Mouse (Mus musculus) heart, postnatal 4 days (tissue): ENCODE data around the gene Slf2. TPM values are rescaled to one million over a fixed set of nuclear protein-coding genes. Genes with fewer than 3 reads are reported as not detected.

Source experiments
- DNase-seq: peaks from one replicate; pipeline ENCODE4 v3.0.0; 2021
- total RNA-seq, 2 experiments: library from RNA; stranded (reverse); gene quantifications; 2 replicates each; pipeline ENCODE4 v1.2.3; 2021

Gene Slf2
- total RNA-seq, 2 experiments from 2014 or later = 37.2 to 40.9 TPM

- no peak for DNase-seq
Measured at GRCm38 (mm10) chr19:44984420-44984819, 53.5 kb downstream of the Slf2 start.

GRCm38 (mm10) chr19:44985159-44985988 lies 54.4 kb downstream of the Slf2 start:
- DNase-seq = no peak

DNA sequence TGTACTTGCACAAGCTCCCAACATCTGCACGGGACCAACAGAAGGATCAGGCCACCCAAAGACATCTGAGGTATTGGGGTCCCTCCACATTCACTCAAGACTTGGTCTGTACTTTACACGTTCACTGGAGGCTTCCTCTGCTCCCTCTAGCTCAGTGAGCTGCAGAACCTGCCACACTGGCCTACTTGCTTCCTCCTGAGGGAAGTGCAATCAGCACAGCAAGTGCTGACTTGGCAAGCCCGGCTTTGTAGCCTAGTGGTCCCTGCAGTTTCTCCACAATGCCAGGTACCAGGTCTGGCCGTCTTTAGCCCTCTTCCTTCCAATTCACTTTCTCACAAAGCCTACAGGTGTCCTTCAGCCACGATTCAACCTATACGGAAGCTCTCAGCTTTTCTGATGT lies 56.1 kb downstream of the Slf2 start:
- DNase-seq = no peak

DNA sequence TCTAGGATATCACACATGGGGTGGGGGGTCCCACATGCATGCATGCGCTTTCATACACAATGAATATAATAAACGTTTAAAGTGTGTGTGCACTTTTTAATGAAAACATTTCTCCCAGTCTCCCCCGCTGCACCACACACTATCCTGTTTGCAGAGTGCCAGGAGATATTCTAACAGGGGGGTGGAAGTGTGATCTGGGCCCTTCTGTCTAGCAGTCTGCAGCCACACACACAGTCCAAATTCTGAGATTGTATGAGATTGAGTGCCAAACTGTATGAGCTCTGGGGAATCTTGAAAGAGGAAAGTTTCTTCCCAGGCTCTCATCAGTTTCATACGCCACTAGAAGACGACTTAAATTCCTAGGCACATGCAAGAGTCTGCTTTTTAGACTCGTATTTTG lies 56.9 kb downstream of the Slf2 start:
- no peak for DNase-seq

DNA sequence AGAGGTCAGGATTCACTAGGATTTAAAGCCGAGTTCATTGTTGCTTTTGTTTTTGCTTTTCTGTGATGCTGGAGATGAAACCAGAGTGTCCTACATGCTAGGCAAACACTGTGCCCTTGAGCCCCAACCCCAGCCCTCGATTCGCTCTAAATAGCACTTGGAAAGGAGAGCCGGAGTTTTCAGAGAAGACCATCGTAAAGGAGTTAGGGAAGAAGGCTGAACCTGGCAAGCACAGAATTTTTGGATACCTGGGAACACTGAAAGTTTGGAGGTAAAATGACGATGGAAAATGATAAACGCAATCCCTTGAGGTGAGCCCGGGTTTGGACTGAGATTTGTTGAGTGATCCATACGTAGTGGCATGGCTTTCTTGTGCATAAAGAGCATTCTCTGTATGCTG lies 57.4 kb downstream of the Slf2 start:
- no peak for DNase-seq

DNA sequence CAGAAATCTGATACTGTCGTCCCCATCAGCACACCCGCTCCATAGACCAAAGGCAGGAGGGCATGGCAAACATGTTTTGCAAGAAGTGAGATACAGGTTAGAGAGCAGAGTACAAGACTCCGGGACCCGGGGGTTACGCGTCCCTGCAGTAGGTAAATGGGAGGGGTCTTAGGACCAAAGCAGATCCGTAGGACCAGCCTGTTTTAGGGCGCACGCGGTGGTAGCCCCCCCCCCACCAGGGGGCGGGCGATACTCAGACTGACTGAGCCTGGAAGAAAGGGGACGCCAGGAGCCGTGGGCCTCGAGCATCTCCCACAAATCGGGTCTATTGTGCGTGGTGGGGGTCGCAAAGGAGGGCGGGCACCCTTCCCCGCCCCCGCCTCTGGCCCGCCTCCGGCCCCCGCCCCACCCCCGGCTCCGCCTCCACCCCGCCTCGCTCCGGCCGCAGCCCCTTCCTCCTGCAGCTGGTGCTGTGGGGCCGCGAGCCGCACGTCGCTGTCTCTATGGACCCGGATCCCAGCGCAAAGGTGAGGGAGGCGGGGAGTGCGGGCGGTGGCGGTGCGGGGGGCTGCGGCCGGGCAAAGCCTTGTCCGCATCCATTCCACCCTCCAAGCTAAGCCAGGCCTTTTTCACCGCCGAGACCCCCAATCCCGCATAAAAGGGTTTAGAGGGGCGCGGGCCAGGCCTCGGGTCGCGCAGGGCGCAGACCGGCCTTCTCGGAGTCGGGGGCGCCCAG lies 58.0 kb downstream of the Slf2 start, which contains the start of gene Sema4g:
TSS of gene Sema4g (plus strand) at position 271 of the 736 bp plus-strand sequence.
- DNase-seq = peak; percentile 43

DNA sequence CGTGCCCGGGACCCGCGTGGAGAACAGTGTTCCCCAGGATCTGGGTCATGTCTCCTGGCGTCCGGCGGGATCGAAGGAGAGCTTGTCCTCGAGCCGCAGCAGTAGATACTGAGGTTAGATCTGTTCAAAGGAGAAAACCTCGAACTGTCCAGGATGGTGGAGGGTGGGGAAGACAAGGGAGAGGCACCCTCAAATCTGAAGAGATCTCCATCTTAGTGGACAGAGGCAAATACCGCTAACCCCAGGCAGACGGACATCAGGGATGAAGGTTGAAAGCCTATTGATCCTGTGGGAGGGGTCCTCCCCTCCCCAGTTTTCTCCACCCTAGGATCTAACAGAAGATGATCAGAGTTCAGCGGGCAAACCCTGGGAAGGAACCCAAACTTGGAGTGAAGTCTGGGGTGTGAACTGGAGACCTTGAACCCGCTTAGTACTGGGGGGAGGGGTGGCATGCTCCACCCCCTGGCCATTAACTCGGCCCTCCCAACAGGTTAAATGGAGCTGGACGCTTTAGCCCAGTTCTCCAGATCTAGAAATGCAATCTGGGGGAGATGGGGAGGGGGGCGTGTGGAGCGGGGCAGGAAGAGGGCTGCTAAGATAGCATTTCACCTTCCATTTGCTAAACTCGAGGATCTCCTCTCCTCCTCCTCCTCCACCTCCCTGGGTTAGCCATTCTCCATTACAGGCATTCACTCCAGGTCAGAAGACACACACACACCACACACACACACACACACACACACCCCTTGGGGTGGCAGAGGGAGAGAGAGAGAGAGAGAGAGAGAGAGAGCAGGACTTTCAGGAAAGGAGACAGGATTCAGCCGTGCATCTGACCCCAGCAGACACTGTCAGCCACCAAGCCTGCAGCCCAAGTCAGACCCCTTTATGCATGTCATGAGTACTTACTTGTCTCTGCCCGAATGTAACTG lies 58.9 kb downstream of the Slf2 start:
- no peak for DNase-seq

GRCm38 (mm10) chr19:44991031-44991430 lies 60.1 kb downstream of the Slf2 start:
- DNase-seq = no peak

DNA sequence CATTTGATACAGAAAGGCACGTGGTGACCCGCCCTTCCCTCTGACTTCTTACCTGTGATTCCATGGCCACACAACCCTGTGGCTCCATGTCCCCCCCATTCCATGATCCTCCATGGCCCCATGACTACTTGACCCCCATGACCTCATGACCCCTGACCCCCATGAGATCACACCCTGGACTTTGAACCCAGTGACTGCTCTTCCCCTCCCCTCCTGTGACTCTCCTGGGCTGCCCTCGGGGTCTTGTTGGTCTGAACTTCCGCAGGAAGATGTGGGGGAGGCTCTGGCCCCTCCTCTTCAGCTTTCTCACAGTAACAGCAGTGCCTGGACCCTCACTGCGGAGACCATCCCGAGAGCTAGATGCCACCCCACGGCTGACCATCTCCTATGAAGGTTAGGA lies 61.3 kb downstream of the Slf2 start:
- DNase-seq = no peak

DNA sequence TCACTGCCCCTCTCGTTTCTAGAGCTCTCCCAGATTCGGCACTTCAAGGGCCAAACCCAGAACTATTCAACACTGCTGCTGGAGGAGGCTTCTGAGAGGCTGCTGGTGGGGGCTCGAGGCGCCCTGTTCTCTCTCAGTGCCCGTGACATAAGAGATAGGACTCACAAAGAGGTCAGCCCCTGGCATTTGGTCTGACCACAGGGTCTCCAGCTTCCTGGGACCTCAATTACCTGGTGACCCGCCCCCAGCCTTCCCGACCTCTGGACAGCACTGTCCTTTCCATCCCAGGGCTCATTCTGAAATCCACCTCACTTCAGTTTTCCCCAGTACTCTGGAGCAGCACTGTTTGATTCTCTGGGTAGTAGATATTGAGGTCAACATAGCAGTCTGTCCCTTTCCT lies 61.8 kb downstream of the Slf2 start:
- no peak for DNase-seq

- no peak for DNase-seq
Measured at GRCm38 (mm10) chr19:44997786-44998185, 66.8 kb downstream of the Slf2 start.

- DNase-seq = no peak
Measured at GRCm38 (mm10) chr19:44999647-45000046, 68.7 kb downstream of the Slf2 start.

- DNase-seq = no peak
Measured at GRCm38 (mm10) chr19:45002301-45002700, 71.3 kb downstream of the Slf2 start.

DNA sequence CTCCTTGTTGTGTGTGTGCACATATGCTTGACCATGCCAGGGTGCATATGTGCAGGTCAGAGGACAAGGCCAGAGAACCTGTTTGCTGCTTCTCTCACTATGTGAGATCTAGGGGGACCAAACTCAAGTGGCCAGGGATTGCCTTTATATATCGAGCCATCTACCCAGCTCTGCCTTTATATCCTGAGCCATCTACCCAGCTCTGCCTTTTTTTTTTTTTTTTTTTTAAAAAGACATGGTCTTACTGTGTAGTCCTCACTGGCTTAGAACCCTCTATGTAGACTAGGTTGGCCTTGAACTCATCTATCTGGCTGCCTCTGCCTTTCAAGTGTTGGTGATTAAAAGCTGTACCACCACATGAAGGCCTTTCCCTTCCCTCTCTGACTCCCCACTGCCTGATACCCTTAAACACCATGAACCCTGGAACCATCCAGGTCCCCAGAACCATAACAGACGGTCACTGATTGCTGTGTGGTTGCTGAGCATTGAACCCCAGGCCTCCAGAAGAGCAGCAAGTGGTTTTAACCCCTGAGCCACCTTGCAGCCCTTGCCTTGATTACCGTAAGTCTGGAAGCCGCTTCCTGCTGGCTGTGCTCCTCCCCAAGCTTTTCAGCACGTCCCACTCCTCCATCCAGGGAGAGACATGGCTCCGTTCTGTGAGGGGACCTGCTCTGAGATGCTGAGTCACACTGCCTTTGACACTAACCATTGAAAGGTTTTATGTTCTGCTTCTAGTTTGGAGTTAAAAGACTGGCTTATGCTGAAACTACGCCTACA lies 73.0 kb downstream of the Slf2 start:
- no peak for DNase-seq

DNA sequence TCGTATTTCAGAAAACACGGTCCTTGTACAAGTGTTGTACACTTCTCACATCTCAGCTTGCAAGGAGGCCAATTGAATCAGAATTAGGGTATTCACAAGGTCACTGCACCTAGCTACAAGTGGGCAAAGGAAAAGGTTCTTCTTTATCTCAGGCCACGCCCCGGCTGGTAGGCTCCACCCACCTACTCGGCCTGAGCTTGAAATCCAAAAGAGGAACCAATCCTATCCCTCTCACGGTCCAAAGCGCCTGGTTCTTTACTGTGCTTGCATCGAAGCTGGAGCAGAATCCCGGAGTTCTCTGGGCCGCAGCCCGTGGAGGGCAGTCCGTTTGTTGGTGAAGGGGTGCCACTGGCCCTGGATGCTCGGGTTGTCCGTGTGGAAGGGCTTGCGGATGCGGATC lies 74.5 kb downstream of the Slf2 start, which contains the start of gene Twnk:
TSS of gene Twnk (plus strand) at position 220 of the 400 bp plus-strand sequence.
- DNase-seq = peak; percentile 57

GRCm38 (mm10) chr19:45005957-45006712 lies 75.2 kb downstream of the Slf2 start, which contains the start of gene Mrpl43:
Gene Mrpl43, minus strand, starts transcription at chr19:45006442.
- peak; percentile 98 for DNase-seq

DNA sequence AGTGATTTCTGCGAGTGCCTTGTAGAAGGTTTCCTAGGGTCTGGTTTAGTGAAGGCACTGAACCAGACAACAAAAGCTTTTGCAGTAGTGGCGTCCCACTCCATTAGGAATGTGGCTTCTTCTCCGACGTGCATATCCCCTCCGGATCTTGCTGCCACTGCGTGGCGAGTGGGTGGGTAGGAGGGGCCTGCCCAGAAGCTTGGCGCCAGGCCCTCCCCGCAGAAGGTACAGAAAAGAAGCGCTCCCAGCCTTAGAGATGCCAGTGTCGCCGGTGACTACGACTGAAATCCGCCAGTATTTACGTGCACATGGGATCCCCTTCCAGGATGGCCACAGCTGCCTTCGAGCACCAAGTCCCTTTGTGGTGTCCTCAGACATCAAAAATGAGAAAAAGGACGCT lies 76.1 kb downstream of the Slf2 start:
- no peak for DNase-seq

- DNase-seq = no peak
Measured at GRCm38 (mm10) chr19:45007425-45008191, 76.7 kb downstream of the Slf2 start.

- no peak for DNase-seq
Measured at GRCm38 (mm10) chr19:45010646-45011045, 79.7 kb downstream of the Slf2 start.

GRCm38 (mm10) chr19:45012219-45012618 lies 81.3 kb downstream of the Slf2 start:
- DNase-seq = no peak
